Mouse (Mus musculus) forebrain, embryonic 11.5 days (tissue): ENCODE data around the gene Ets1. TPM values are rescaled to one million over a fixed set of nuclear protein-coding genes. Genes with fewer than 3 reads are reported as not detected.

Source experiments
- ATAC-seq: fragments of 200-750 bp; cut with Nextera tagmentation; replicated peaks from 2 replicates; pipeline ENCODE4 v1.8.0; 2017; ENCODE audit warnings: moderate TSS enrichment; ENCODE audit not compliant: low FRiP score
- DNase-seq: peaks from one replicate; pipeline ENCODE4 v3.0.0-alpha.2; 2017; ENCODE audit warnings: low spot score
- H3K27ac ChIP-seq: fragments of 300-500 bp; sonication (generic); 2 replicates; pipeline ENCODE4 v1.5.1; 2014; ENCODE audit warnings: low read depth, low read length
- H3K27me3 ChIP-seq: fragments of 300-500 bp; sonication (generic); 2 replicates; pipeline ENCODE4 v1.6.1; 2014; ENCODE audit warnings: mild to moderate bottlenecking, low read length, mixed read lengths; ENCODE audit not compliant: control insufficient read depth, insufficient read depth
- H3K36me3 ChIP-seq: fragments of 300-500 bp; sonication (generic); 2 replicates; pipeline ENCODE4 v1.6.1; 2014; ENCODE audit warnings: mild to moderate bottlenecking, low read length, moderate library complexity, mixed read lengths; ENCODE audit not compliant: control insufficient read depth, insufficient read depth
- H3K4me1 ChIP-seq: fragments of 300-500 bp; sonication (generic); replicated peaks from 2 replicates; pipeline ENCODE4 v1.6.1; 2014; ENCODE audit warnings: low read length, mixed read lengths; ENCODE audit not compliant: control insufficient read depth, insufficient read depth
- H3K4me2 ChIP-seq: fragments of 300-500 bp; sonication (generic); 2 replicates; pipeline ENCODE4 v1.6.1; 2014; ENCODE audit warnings: low read depth, mild to moderate bottlenecking, low read length, moderate library complexity, mixed read lengths; ENCODE audit not compliant: severe bottlenecking
- H3K4me3 ChIP-seq: fragments of 300-500 bp; sonication (generic); 2 replicates; pipeline ENCODE4 v1.5.1; 2014; ENCODE audit warnings: low read depth, low read length
- H3K9ac ChIP-seq: fragments of 300-500 bp; sonication (generic); 2 replicates; pipeline ENCODE4 v1.6.1; 2014; ENCODE audit warnings: low read length
- H3K9me3 ChIP-seq: fragments of 300-500 bp; sonication (generic); 2 replicates; pipeline ENCODE4 v1.6.1; 2016; ENCODE audit warnings: low read length, mixed read lengths; ENCODE audit not compliant: control insufficient read depth
- WGBS: fragments of 180-500 bp; shearing (Covaris S2); extraction: QIAGEN DNeasy Blood & Tissue Kit; methylation state at CpG from one replicate; pipeline ENCODE4 v1.1.7; 2014; 5-methylcytosine and 5-hydroxymethylcytosine counted together
- polyA plus RNA-seq: library from polyadenylated mRNA; unstranded; fragments of >200 nt; fragmentation: Nextera tagmentation; extraction: Ambion mirVana; gene quantifications from 2 replicates; pipeline ENCODE4 v1.2.1, GENCODE M21; 2014

The Ets1 gene
- polyA plus RNA-seq, 1 experiment from 2014 or later, result 22.6 TPM

- H3K4me2 ChIP-seq, result no peak overlapping the region
- no peaks in the 10 kb centered on the region for H3K9me3 ChIP-seq
- H3K9ac ChIP-seq, result no peak overlapping the region
- H3K27ac ChIP-seq, result no peak overlapping the region
- H3K4me1 ChIP-seq, result peaks cover 5% of the 10 kb centered on the region; the same call in 1 of the 2 replicates
- no peak overlapping the region for H3K4me3 ChIP-seq
- no peaks in the 10 kb centered on the region for H3K36me3 ChIP-seq
- H3K27me3 ChIP-seq, result peaks cover 58% of the 10 kb centered on the region
- DNase-seq, result no peak
- no peak for ATAC-seq
- 80% methylated on average over 4 of the region's 4 CpGs for WGBS
These were observed 62.7 kb downstream of the Ets1 start for GRCm38 (mm10) chr9:32698766-32699165.

GRCm38 (mm10) chr9:32699391-32699841 lies 63.4 kb downstream of the Ets1 start:
- 72% methylated on average over 8 of the region's 8 CpGs for WGBS
- 0 out of 2 replicates have a peak overlapping the region, but pooled peaks have one; percentile 5 for H3K4me2 ChIP-seq
- ATAC-seq, result no peak
- no peak overlapping the region for H3K4me3 ChIP-seq
- peaks cover 5% of the 10 kb centered on the region; the same call in 1 of the 2 replicates for H3K4me1 ChIP-seq
- H3K27me3 ChIP-seq, result peaks cover 52% of the 10 kb centered on the region
- no peaks in the 10 kb centered on the region for H3K9me3 ChIP-seq
- no peaks in the 10 kb centered on the region for H3K36me3 ChIP-seq
- no peak for DNase-seq
- H3K9ac ChIP-seq, result no peak overlapping the region
- no peak overlapping the region for H3K27ac ChIP-seq

- DNase-seq (no peak), ATAC-seq (no peak)
- H3K9ac ChIP-seq, result no peak overlapping the region
- WGBS, result 73% methylated on average over 7 of the region's 7 CpGs
- H3K4me3 ChIP-seq, result no peak overlapping the region
- H3K4me2 ChIP-seq, result no peak overlapping the region
- H3K27me3 ChIP-seq, result peaks cover 43% of the 10 kb centered on the region
- H3K27ac ChIP-seq, result no peak overlapping the region
- H3K9me3 ChIP-seq, result no peaks in the 10 kb centered on the region
- H3K4me1 ChIP-seq, result peaks cover 5% of the 10 kb centered on the region; the same call in 1 of the 2 replicates
- no peaks in the 10 kb centered on the region for H3K36me3 ChIP-seq
These were observed 64.3 kb downstream of the Ets1 start for GRCm38 (mm10) chr9:32700091-32700905.

GRCm38 (mm10) chr9:32701126-32701997 lies 65.3 kb downstream of the Ets1 start:
- Histone ChIP-seq H3K27ac (no peak overlapping the region), H3K9ac (no peak overlapping the region), H3K27me3 (peaks cover 34% of the 10 kb centered on the region), H3K9me3 (no peaks in the 10 kb centered on the region), H3K4me2 (no peak overlapping the region), H3K4me3 (no peak overlapping the region), H3K4me1 (peaks cover 3% of the 10 kb centered on the region; the same call in 1 of the 2 replicates), H3K36me3 (no peaks in the 10 kb centered on the region)
- 84% methylated on average over 20 of the region's 20 CpGs for WGBS
- ATAC-seq (no peak), DNase-seq (no peak)

- no peaks in the 10 kb centered on the region for H3K9me3 ChIP-seq
- no peak for DNase-seq
- no peak for ATAC-seq
- H3K36me3 ChIP-seq, result no peaks in the 10 kb centered on the region
- H3K9ac ChIP-seq, result no peak overlapping the region
- WGBS, result 92% methylated on average over 2 of the region's 2 CpGs
- H3K4me3 ChIP-seq, result no peak overlapping the region
- no peak overlapping the region for H3K4me2 ChIP-seq
- H3K27me3 ChIP-seq, result peaks cover 28% of the 10 kb centered on the region
- no peaks in the 10 kb centered on the region for H3K4me1 ChIP-seq
- no peak overlapping the region for H3K27ac ChIP-seq
These were observed 65.9 kb downstream of the Ets1 start for GRCm38 (mm10) chr9:32701998-32702305.

- ATAC-seq (no peak), DNase-seq (no peak)
- no peak overlapping the region for H3K9ac ChIP-seq
- H3K4me2 ChIP-seq, result no peak overlapping the region
- no peak overlapping the region for H3K27ac ChIP-seq
- no peaks in the 10 kb centered on the region for H3K4me1 ChIP-seq
- no peak overlapping the region for H3K4me3 ChIP-seq
- H3K27me3 ChIP-seq, result peaks cover 20% of the 10 kb centered on the region
- no peaks in the 10 kb centered on the region for H3K36me3 ChIP-seq
- no peaks in the 10 kb centered on the region for H3K9me3 ChIP-seq
- 59% methylated on average over 4 of the region's 4 CpGs for WGBS
These were observed 66.9 kb downstream of the Ets1 start for GRCm38 (mm10) chr9:32702836-32703395.

GRCm38 (mm10) chr9:32703976-32704745 lies 68.1 kb downstream of the Ets1 start:
- Histone ChIP-seq H3K4me1 (no peaks in the 10 kb centered on the region), H3K27me3 (peaks cover 12% of the 10 kb centered on the region), H3K9ac (no peak overlapping the region), H3K9me3 (no peaks in the 10 kb centered on the region), H3K27ac (no peak overlapping the region), H3K4me2 (no peak overlapping the region), H3K4me3 (no peak overlapping the region), H3K36me3 (no peaks in the 10 kb centered on the region)
- DNase-seq, result no peak
- no peak for ATAC-seq
- 81% methylated on average over 7 of the region's 7 CpGs for WGBS
